Mouse (Mus musculus) bone marrow, adult 2 months (tissue): ENCODE results near the gene Prmt8.

Experiments
- CTCF ChIP-seq: fragments of 200-500 bp; IDR thresholded peaks from 2 replicates; pipeline ENCODE4 v1.5.1; 2011; ENCODE audit warnings: low read length, control low read depth; ENCODE audit not compliant: control insufficient read depth, insufficient read depth
- POLR2A ChIP-seq: fragments of 200-500 bp; IDR thresholded peaks from 2 replicates; pipeline ENCODE4 v1.6.1; 2011; ENCODE audit warnings: low read depth, mild to moderate bottlenecking, control low read depth, low read length, borderline replicate concordance; ENCODE audit not compliant: control insufficient read depth

DNA sequence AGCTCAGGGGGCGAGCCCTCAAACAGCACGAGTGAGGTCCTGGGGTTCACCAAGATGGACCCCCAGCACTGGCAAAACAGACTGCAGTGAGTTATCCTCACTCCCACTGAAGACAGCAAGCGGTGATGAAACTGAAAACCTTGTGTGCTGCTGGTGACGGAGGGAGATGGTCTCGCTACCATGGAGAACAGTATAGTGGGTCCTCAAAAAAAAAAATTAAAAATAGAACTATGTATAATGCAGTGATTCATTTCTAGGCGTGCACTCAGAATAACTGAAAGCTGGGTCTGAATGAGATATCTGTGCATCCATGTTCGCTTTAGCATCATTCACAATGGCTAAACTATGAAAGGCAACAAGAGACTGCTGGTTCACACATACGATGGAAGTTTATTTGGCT lies 20.5 kb downstream of the Prmt8 start:
- TF ChIP-seq CTCF (no peak), POLR2A (no peak)
